8 mouse cellular contexts compared by ENCODE assay signal in the genomic region with DNA sequence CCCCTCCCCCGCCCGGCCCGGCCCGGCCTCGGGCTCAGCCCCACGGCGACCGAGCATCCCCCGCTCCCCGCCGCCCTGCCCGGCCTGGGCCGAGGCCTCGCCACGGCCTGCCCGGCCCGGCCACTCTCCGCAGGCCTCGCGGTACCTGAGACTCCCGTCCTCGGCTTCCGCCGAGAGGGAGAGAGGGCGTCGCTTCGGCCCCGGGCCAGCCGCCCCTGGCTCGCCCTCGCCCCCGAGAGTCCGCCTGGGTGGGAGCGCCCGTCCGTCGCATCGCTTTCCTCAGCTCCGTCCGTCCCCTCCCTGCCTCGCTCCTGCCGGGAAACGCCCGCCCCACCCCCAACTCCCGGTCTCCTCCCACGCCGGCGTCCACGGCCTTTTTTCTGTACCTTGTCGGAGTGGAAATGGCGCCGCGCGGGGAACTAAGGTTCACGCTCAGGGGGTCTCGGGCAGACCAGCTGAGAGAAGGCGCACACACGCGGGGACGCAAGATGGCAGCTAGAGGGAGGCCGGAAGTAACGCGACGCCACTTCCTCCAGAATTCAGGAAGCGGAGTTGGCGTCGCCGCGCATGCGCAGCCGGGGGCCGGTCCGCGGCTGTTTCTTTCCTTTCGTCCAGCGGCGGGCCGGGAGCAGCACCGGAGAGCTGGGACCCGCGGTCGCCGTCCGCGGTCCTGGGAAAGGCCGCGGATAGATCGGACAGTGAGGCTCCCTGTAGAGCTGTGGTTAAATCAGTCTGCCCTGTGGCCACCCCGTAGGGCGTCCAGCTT. TPM values are rescaled to one million over a fixed set of nuclear protein-coding genes. Genes with fewer than 3 reads are reported as not detected.
A peak's percentile ranks its signal among the peaks of the same experiment; 100 is the strongest.
DNase-seq lines count a peak whose midpoint lies in the region; ATAC-seq lines count a peak whose summit lies in the region.

Btf3 (minus strand) TSS at position 527 of the 766 bp plus-strand sequence.

- peak within 1 kb of the TSS; percentile 84 for H3K27ac ChIP-seq in brown adipose tissue, adult 24 weeks (replicated peaks; ENCODE audit: low read depth, low read length)
- peak within 1 kb of the TSS; percentile 93 for H3K27ac ChIP-seq in heart, embryonic 13.5 days (replicated peaks)
- H3K27ac ChIP-seq in liver, embryonic 12.5 days, result peak within 1 kb of the TSS; percentile 91
- H3K27ac ChIP-seq in stomach, embryonic 15.5 days, result peak within 1 kb of the TSS; percentile 88

- H3K27me3 ChIP-seq in heart, embryonic 13.5 days (replicated peaks), result no peaks in the 10 kb centered on the region
- no peaks in the 10 kb centered on the region for H3K27me3 ChIP-seq in liver, embryonic 12.5 days (replicated peaks)
- no peaks in the 10 kb centered on the region for H3K27me3 ChIP-seq in stomach, embryonic 15.5 days (replicated peaks)

- H3K4me2 ChIP-seq in heart, embryonic 13.5 days, result peak within 1 kb of the TSS; percentile 89
- H3K4me2 ChIP-seq in liver, embryonic 12.5 days, result peak within 1 kb of the TSS; percentile 81
- H3K4me2 ChIP-seq in stomach, embryonic 15.5 days, result peak within 1 kb of the TSS; percentile 64

- peaks cover 31% of the 10 kb centered on the region for H3K36me3 ChIP-seq in heart, embryonic 13.5 days
- peaks cover 33% of the 10 kb centered on the region for H3K36me3 ChIP-seq in liver, embryonic 12.5 days
- H3K36me3 ChIP-seq in stomach, embryonic 15.5 days, result peaks cover 8% of the 10 kb centered on the region

- peak; percentile 96 for DNase-seq in CD4-positive, CD25-positive, alpha-beta regulatory T cell, adult 2 months (ENCODE audit: low read depth, low spot score)
- DNase-seq in fat pad, adult 2 months (ENCODE audit: extremely low read depth, low read depth, low spot score), result peak; percentile 34
- DNase-seq in kidney, postnatal 10 days, result peak; percentile 97
- DNase-seq in natural killer cell, adult 2 months (ENCODE audit: low spot score in 2 of 2), result peak; percentile 84 to 89

- peak within 1 kb of the TSS; percentile 100 for H3K9ac ChIP-seq in heart, embryonic 13.5 days
- peak within 1 kb of the TSS; percentile 99 for H3K9ac ChIP-seq in liver, embryonic 12.5 days
- H3K9ac ChIP-seq in stomach, embryonic 15.5 days, result peak within 1 kb of the TSS; percentile 94

- WGBS in heart, embryonic 13.5 days, result 1% methylated on average over 75 of the region's 90 CpGs
- WGBS in liver, embryonic 12.5 days (ENCODE audit: insufficient replicate concordance), result under 1% methylated on average over 79 of the region's 90 CpGs
- WGBS in stomach, embryonic 15.5 days, result under 1% methylated on average over 79 of the region's 90 CpGs

- peak within 1 kb of the TSS; percentile 91 for H3K4me3 ChIP-seq in brown adipose tissue, adult 24 weeks (ENCODE audit: insufficient read depth, low read depth, low read length)
- H3K4me3 ChIP-seq in heart, embryonic 13.5 days, result peak within 1 kb of the TSS; percentile 96
- H3K4me3 ChIP-seq in liver, embryonic 12.5 days, result peak within 1 kb of the TSS; percentile 100
- H3K4me3 ChIP-seq in stomach, embryonic 15.5 days (replicated peaks), result peak within 1 kb of the TSS; percentile 97

- ATAC-seq in heart, embryonic 13.5 days (ENCODE audit: extremely low read depth, insufficient number of reproducible peaks, low FRiP score, low TSS enrichment), result peak; percentile 84
- ATAC-seq in liver, embryonic 12.5 days, result peak; percentile 89
- ATAC-seq in stomach, embryonic 15.5 days (ENCODE audit: insufficient read depth, low FRiP score, low read depth), result peak; percentile 90

- no peaks in the 10 kb centered on the region for H3K9me3 ChIP-seq in heart, embryonic 13.5 days
- no peaks in the 10 kb centered on the region for H3K9me3 ChIP-seq in liver, embryonic 12.5 days (replicated peaks)
- H3K9me3 ChIP-seq in stomach, embryonic 15.5 days, result no peaks in the 10 kb centered on the region

- peaks cover 4% of the 10 kb centered on the region for H3K4me1 ChIP-seq in brown adipose tissue, adult 24 weeks (ENCODE audit: control insufficient read depth, insufficient read depth, insufficient read length, low read length)
- peaks cover 20% of the 10 kb centered on the region for H3K4me1 ChIP-seq in heart, embryonic 13.5 days
- H3K4me1 ChIP-seq in liver, embryonic 12.5 days, result peaks cover 28% of the 10 kb centered on the region
- peaks cover 9% of the 10 kb centered on the region; the same call in 1 of the 2 replicates for H3K4me1 ChIP-seq in stomach, embryonic 15.5 days

RNA-seq across cellular contexts. Expression of gene Btf3, which starts in this region (rescaled TPM):
- polyA plus RNA-seq in brown adipose tissue, adult 24 weeks (2012; ENCODE audit: insufficient read depth, insufficient read length, missing spikeins), result 246 and 281 TPM in 2 replicates
- 385 and 447 TPM in 2 replicates for polyA plus RNA-seq in heart, embryonic 13.5 days (2015; fragmentation: Nextera tagmentation; extraction: Ambion mirVana)
- polyA plus RNA-seq in liver, embryonic 12.5 days (2016; fragmentation: Nextera tagmentation; extraction: Ambion mirVana), result 552 and 568 TPM in 2 replicates
- 594 and 688 TPM in 2 replicates for polyA plus RNA-seq in stomach, embryonic 15.5 days (2015; fragmentation: Nextera tagmentation; extraction: Ambion mirVana)

Comparison
In these comparisons a context has a peak if more than half of its experiments do, and no peak if none do; other contexts are left out.
1. Peak in every context shown above with its lines: DNase-seq, ATAC-seq, H3K4me3 ChIP-seq and H3K27ac ChIP-seq.
2. DNase-seq: peak in every context shown above with its lines; median percentile 97 in kidney, postnatal 10 days; 96 in CD4-positive, CD25-positive, alpha-beta regulatory T cell, adult 2 months; 86 in natural killer cell, adult 2 months; 34 in fat pad, adult 2 months.